Mouse (Mus musculus) kidney, adult 2 months (tissue): ENCODE results near the gene Dmrtc2.

Source experiments
- CTCF ChIP-seq: fragments of 200-500 bp; conservative IDR thresholded peaks from 2 replicates; pipeline ENCODE4 v1.5.1; 2011; ENCODE audit warnings: low read depth, mild to moderate bottlenecking, control low read depth, low read length, moderate library complexity, mixed read lengths; ENCODE audit not compliant: insufficient read depth, insufficient read length
- POLR2A ChIP-seq: fragments of 200-500 bp; IDR thresholded peaks from one replicate; pipeline ENCODE4 v1.6.1; 2011; ENCODE audit warnings: low read depth, low read length, control low read depth

GRCm38 (mm10) chr7:24824452-24824851, 45.4 kb upstream of the Dmrtc2 start:
- TF ChIP-seq POLR2A = no peak
- no peak for TF ChIP-seq CTCF
